Mouse (Mus musculus) liver, adult 2 months (tissue): ENCODE results near the gene Adm2.
A peak's percentile ranks its signal among the peaks of the same experiment; 100 is the strongest.

Experiments
- CTCF ChIP-seq: fragments of 200-500 bp; IDR thresholded peaks from 2 replicates; pipeline ENCODE4 v1.5.1; 2011; ENCODE audit warnings: low read depth, low read length, control low read depth
- POLR2A ChIP-seq: fragments of 200-500 bp; IDR thresholded peaks from 2 replicates; pipeline ENCODE4 v1.6.1; 2011; ENCODE audit warnings: low read length, control low read depth; ENCODE audit not compliant: insufficient read depth; ENCODE audit errors: extremely low read depth

GRCm38 (mm10) chr15:89373762-89374248, 51.3 kb downstream of the Adm2 start, which contains the start of gene Sco2:
- TF ChIP-seq POLR2A (peak; percentile 66), CTCF (peak; percentile 86)
